Comparison of ENCODE assay signal across 25 mouse cellular contexts in genomic region chr5:66718413-66718812, GRCm38 (mm10). TPM values are rescaled to one million over a fixed set of nuclear protein-coding genes. Genes with fewer than 3 reads are reported as not detected.
DNase-seq lines count a peak whose midpoint lies in the region; ATAC-seq and TF ChIP-seq lines count a peak whose summit lies in the region.
"Had no signal": no experiment of that assay in that cellular context is flagged by ENCODE, and none has a peak within 500 bp of the region (broad histone marks: within the 10 kb centered on the region; RNA-seq: fewer than 3 reads in every experiment).

No protein-coding gene starts in this region.

- peak; percentile 35 for DNase-seq in heart, embryonic 10.5 days (ENCODE audit: low spot score)
- DNase-seq in heart, adult 8-10 months (ENCODE audit: low spot score): no peak
- DNase-seq in midbrain, embryonic 10.5 days (ENCODE audit: low spot score): no peak
- DNase-seq in midbrain, postnatal 0 days (ENCODE audit: low spot score): no peak
- peak; percentile 51 for DNase-seq in ZHBTc4 (ENCODE audit: low read depth, low spot score)
- DNase-seq in embryonic facial prominence, embryonic 10.5 days (ENCODE audit: low spot score): no peak
- DNase-seq in layer of hippocampus, adult 9-10 months (ENCODE audit: low spot score): no peak
- DNase-seq in cerebellum, adult 18-20 months: no peak
- DNase-seq: adrenal gland, adult 8-10 months; adrenal gland, postnatal 14 days; cerebellum, adult 11-12 months; cerebellum, adult 8-10 months; cerebellum, adult 9-11 months; cerebellum, postnatal 14 days; cerebellum, postnatal 36 days; embryo, embryonic 11 days had no signal

- peaks cover 84% of the 10 kb centered on the region for H3K27me3 ChIP-seq in heart, embryonic 10.5 days (ENCODE audit: insufficient read depth, poor library complexity, severe bottlenecking)
- peaks cover 42% of the 10 kb centered on the region for H3K27me3 ChIP-seq in midbrain, embryonic 10.5 days (ENCODE audit: low read depth, poor library complexity, severe bottlenecking)
- no peaks in the 10 kb centered on the region for H3K27me3 ChIP-seq in midbrain, postnatal 0 days (ENCODE audit: insufficient read depth, low read length)
- no peaks in the 10 kb centered on the region for H3K27me3 ChIP-seq in embryonic facial prominence, embryonic 10.5 days (replicated peaks; ENCODE audit: low read depth, poor library complexity, severe bottlenecking)
- H3K27me3 ChIP-seq: embryonic facial prominence, embryonic 12.5 days; embryonic facial prominence, embryonic 15.5 days had no signal

- WGBS in heart, embryonic 10.5 days: 49% methylated on average over 3 of the region's 3 CpGs
- WGBS in midbrain, embryonic 10.5 days: 22% methylated on average over 3 of the region's 3 CpGs
- 25% methylated on average over 3 of the region's 3 CpGs for whole genome bisulfite sequencing in midbrain, postnatal 0 days
- 47% methylated on average over 3 of the region's 3 CpGs for WGBS in embryonic facial prominence, embryonic 10.5 days

- H3K27ac ChIP-seq in heart, embryonic 10.5 days: no peak overlapping the region
- peak overlapping the region; percentile 17; the same call in 1 of the 2 replicates for H3K27ac ChIP-seq in midbrain, embryonic 10.5 days (replicated peaks)
- no peak overlapping the region for H3K27ac ChIP-seq in midbrain, postnatal 0 days (ENCODE audit: low read depth, low read length)
- peak overlapping the region; percentile 14; the same call in 1 of the 2 replicates for H3K27ac ChIP-seq in embryonic facial prominence, embryonic 10.5 days (replicated peaks)
- H3K27ac ChIP-seq: embryonic facial prominence, embryonic 12.5 days; embryonic facial prominence, embryonic 15.5 days had no signal

- H3K4me1 ChIP-seq in heart, embryonic 10.5 days: peaks cover 25% of the 10 kb centered on the region
- peaks cover 57% of the 10 kb centered on the region for H3K4me1 ChIP-seq in midbrain, embryonic 10.5 days
- H3K4me1 ChIP-seq in midbrain, postnatal 0 days (ENCODE audit: insufficient read depth, low read length): no peaks in the 10 kb centered on the region
- peaks cover 55% of the 10 kb centered on the region for H3K4me1 ChIP-seq in embryonic facial prominence, embryonic 10.5 days

- H3K4me3 ChIP-seq in heart, embryonic 10.5 days: no peak overlapping the region
- no peak overlapping the region for H3K4me3 ChIP-seq in midbrain, embryonic 10.5 days
- no peak overlapping the region for H3K4me3 ChIP-seq in midbrain, postnatal 0 days (ENCODE audit: low read depth, low read length)
- no peak overlapping the region for H3K4me3 ChIP-seq in embryonic facial prominence, embryonic 10.5 days
- H3K4me3 ChIP-seq: embryonic facial prominence, embryonic 12.5 days; embryonic facial prominence, embryonic 15.5 days; erythroblast, embryonic 14.5 days had no signal

- ATAC-seq in midbrain, postnatal 0 days (ENCODE audit: low FRiP score): no peak
- ATAC-seq: activated CD4-positive, CD25-positive, alpha-beta regulatory T cell, adult 4 months; forebrain, embryonic 14.5 days; forebrain, embryonic 16.5 days had no signal

- no peak for TF ChIP-seq CTCF in midbrain, postnatal 0 days (IDR thresholded peaks at IDR 0.05)

- H3K9me3 ChIP-seq in heart, embryonic 10.5 days: no peaks in the 10 kb centered on the region
- no peaks in the 10 kb centered on the region for H3K9me3 ChIP-seq in midbrain, embryonic 10.5 days (replicated peaks)
- H3K9me3 ChIP-seq in midbrain, postnatal 0 days (ENCODE audit: low read length): no peaks in the 10 kb centered on the region
- no peaks in the 10 kb centered on the region for H3K9me3 ChIP-seq in embryonic facial prominence, embryonic 10.5 days
- H3K9me3 ChIP-seq: embryonic facial prominence, embryonic 12.5 days; embryonic facial prominence, embryonic 15.5 days had no signal

- no peak overlapping the region for H3K9ac ChIP-seq in midbrain, postnatal 0 days (replicated peaks; ENCODE audit: low read length, poor library complexity, severe bottlenecking)
- H3K9ac ChIP-seq: embryonic facial prominence, embryonic 12.5 days; embryonic facial prominence, embryonic 15.5 days had no signal

- H3K4me2 ChIP-seq in midbrain, postnatal 0 days (ENCODE audit: low read depth, low read length, poor library complexity, severe bottlenecking): no peak overlapping the region
- H3K4me2 ChIP-seq: embryonic facial prominence, embryonic 12.5 days; embryonic facial prominence, embryonic 15.5 days had no signal

- H3K36me3 ChIP-seq in heart, embryonic 10.5 days: no peaks in the 10 kb centered on the region
- no peaks in the 10 kb centered on the region for H3K36me3 ChIP-seq in midbrain, embryonic 10.5 days
- no peaks in the 10 kb centered on the region for H3K36me3 ChIP-seq in midbrain, postnatal 0 days (ENCODE audit: insufficient read depth, low read length)
- no peaks in the 10 kb centered on the region for H3K36me3 ChIP-seq in embryonic facial prominence, embryonic 10.5 days (replicated peaks)
- H3K36me3 ChIP-seq: embryonic facial prominence, embryonic 12.5 days; embryonic facial prominence, embryonic 15.5 days had no signal

RNA-seq across cellular contexts. Expression of gene Limch1, which starts 27.2 kb away (rescaled TPM):
- 20.8 and 30.1 TPM in 2 replicates for polyA plus RNA-seq in heart, embryonic 10.5 days (2016; fragmentation: Nextera tagmentation; extraction: Ambion mirVana)
- total RNA-seq in heart, adult 8-10 months (2022): 100 to 1,000 TPM; 278 to 326 (median 303) TPM
- polyA plus RNA-seq in midbrain, embryonic 10.5 days (2016; fragmentation: Nextera tagmentation; extraction: Ambion mirVana): 33.2 and 37.2 TPM in 2 replicates
- total RNA-seq in midbrain, postnatal 0 days (2014; rRNA removed): 97.8 and 119 TPM in 2 replicates
- polyA plus RNA-seq in midbrain, postnatal 0 days (2015; fragmentation: Nextera tagmentation; extraction: Ambion mirVana): 46.6 and 46.7 TPM in 2 replicates
- polyA plus RNA-seq in embryonic facial prominence, embryonic 10.5 days (2016; fragmentation: Nextera tagmentation; extraction: Ambion mirVana): 47.1 and 50.8 TPM in 2 replicates
- total RNA-seq: common myeloid progenitor, adult 5-6 weeks; MEL had no signal
- polyA plus RNA-seq: C2C12; erythroblast, embryonic 14.5 days had no signal

RNA-seq across cellular contexts. Expression of gene Uchl1, which starts 42.5 kb away (rescaled TPM):
- polyA plus RNA-seq in heart, embryonic 10.5 days (2016; fragmentation: Nextera tagmentation; extraction: Ambion mirVana): 93.3 and 116 TPM in 2 replicates
- total RNA-seq in heart, adult 8-10 months (2022): 1 to 10 TPM; 5.5 to 9.9 (median 8.5) TPM
- 265 and 368 TPM in 2 replicates for polyA plus RNA-seq in midbrain, embryonic 10.5 days (2016; fragmentation: Nextera tagmentation; extraction: Ambion mirVana)
- total RNA-seq in midbrain, postnatal 0 days (2014; rRNA removed): 1,819 and 2,069 TPM in 2 replicates
- 2,098 and 2,247 TPM in 2 replicates for polyA plus RNA-seq in midbrain, postnatal 0 days (2015; fragmentation: Nextera tagmentation; extraction: Ambion mirVana)
- 128 and 137 TPM in 2 replicates for polyA plus RNA-seq in embryonic facial prominence, embryonic 10.5 days (2016; fragmentation: Nextera tagmentation; extraction: Ambion mirVana)
- total RNA-seq: MEL had no signal
- polyA plus RNA-seq: activated CD4-positive, CD25-positive, alpha-beta regulatory T cell, adult 4 months; erythroblast, embryonic 14.5 days had no signal

Comparison
In these comparisons a context has a peak if more than half of its experiments do, and no peak if none do; other contexts are left out.
1. DNase-seq: peak in heart, embryonic 10.5 days (single experiment) and ZHBTc4 (single experiment); none in heart, adult 8-10 months (single experiment), midbrain, embryonic 10.5 days (single experiment), midbrain, postnatal 0 days (single experiment), embryonic facial prominence, embryonic 10.5 days (single experiment), layer of hippocampus, adult 9-10 months (single experiment) and cerebellum, adult 18-20 months (0 of 2).
2. H3K27ac ChIP-seq: peak in midbrain, embryonic 10.5 days (single experiment) and embryonic facial prominence, embryonic 10.5 days (single experiment); none in heart, embryonic 10.5 days (single experiment) and midbrain, postnatal 0 days (single experiment).